Mouse (Mus musculus) limb, embryonic 12.5 days (tissue): Measurements from ENCODE around the gene Cars2. TPM values are rescaled to one million over a fixed set of nuclear protein-coding genes. Genes with fewer than 3 reads are reported as not detected.
A peak's percentile ranks its signal among the peaks of the same experiment; 100 is the strongest.
"Not testable (repeated sequence)": the region's sequence is repeated elsewhere in the genome, so short reads cannot be mapped to it uniquely, and the experiment has no call there.

Experiments
- ATAC-seq: fragments of 200-750 bp; cut with Nextera tagmentation; 2 replicates; pipeline ENCODE4 v1.8.0; 2017; ENCODE audit warnings: low read depth, moderate TSS enrichment; ENCODE audit not compliant: insufficient number of reproducible peaks, insufficient read depth, low FRiP score, low TSS enrichment
- H3K27ac ChIP-seq: fragments of 300-500 bp; sonication (generic); 2 replicates; pipeline ENCODE4 v1.5.1; 2016; ENCODE audit warnings: mild to moderate bottlenecking, moderate library complexity
- H3K27me3 ChIP-seq: fragments of 300-500 bp; sonication (generic); 2 replicates; pipeline ENCODE4 v1.6.1; 2016; ENCODE audit warnings: mild to moderate bottlenecking, moderate library complexity
- H3K36me3 ChIP-seq: fragments of 300-500 bp; sonication (generic); 2 replicates; pipeline ENCODE4 v1.6.1; 2016; ENCODE audit warnings: mild to moderate bottlenecking, moderate library complexity
- H3K4me1 ChIP-seq: fragments of 300-500 bp; sonication (generic); replicated peaks from 2 replicates; pipeline ENCODE4 v1.6.1; 2016
- H3K4me2 ChIP-seq: fragments of 300-500 bp; sonication (generic); 2 replicates; pipeline ENCODE4 v1.6.1; 2016; ENCODE audit warnings: mild to moderate bottlenecking, moderate library complexity
- H3K4me3 ChIP-seq: fragments of 300-500 bp; sonication (generic); replicated peaks from 2 replicates; pipeline ENCODE4 v1.5.1; 2016; ENCODE audit warnings: mild to moderate bottlenecking
- H3K9ac ChIP-seq: fragments of 300-500 bp; sonication (generic); replicated peaks from 2 replicates; pipeline ENCODE4 v1.6.1; 2016; ENCODE audit warnings: mild to moderate bottlenecking, moderate library complexity
- H3K9me3 ChIP-seq: fragments of 300-500 bp; sonication (generic); 2 replicates; pipeline ENCODE4 v1.6.1; 2016; ENCODE audit warnings: mild to moderate bottlenecking, moderate library complexity
- WGBS: fragments of 180-500 bp; shearing (Covaris S2); methylation state at CpG from one replicate; pipeline ENCODE4 v1.1.7; 2016; 5-methylcytosine and 5-hydroxymethylcytosine counted together
- polyA plus RNA-seq: library from polyadenylated mRNA; unstranded; fragments of >200 nt; fragmentation: Nextera tagmentation; extraction: Ambion mirVana; gene quantifications from 2 replicates; pipeline ENCODE4 v1.2.1, GENCODE M21; 2016

Gene Cars2
- polyA plus RNA-seq, 1 experiment from 2014 or later, result 20.6 TPM

DNA sequence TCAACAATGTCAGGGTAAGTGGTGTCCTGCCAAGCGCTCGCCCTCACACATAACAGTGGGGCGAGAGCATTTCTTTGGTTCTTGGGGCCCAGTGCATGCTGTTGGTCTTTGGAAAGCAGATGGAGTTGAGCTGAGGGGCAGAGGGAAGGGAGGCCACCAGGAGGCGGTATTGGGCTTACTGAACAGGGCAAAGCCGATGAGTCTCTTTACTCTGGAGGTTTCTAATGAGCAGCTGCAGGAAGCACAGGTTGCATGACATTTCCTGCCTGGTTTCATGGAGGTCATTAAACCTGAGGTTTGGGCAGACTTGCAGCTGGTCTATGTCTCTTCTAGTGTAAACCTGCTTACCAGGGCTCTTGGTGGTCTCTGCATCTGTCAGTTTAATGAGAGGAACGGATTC lies 43.8 kb downstream of the Cars2 start:
- H3K9ac ChIP-seq, result no peak overlapping the region
- no peaks in the 10 kb centered on the region for H3K27me3 ChIP-seq
- H3K4me3 ChIP-seq, result no peak overlapping the region
- peak overlapping the region; percentile 29; the same call in 1 of the 2 replicates for H3K27ac ChIP-seq
- H3K4me1 ChIP-seq, result no peaks in the 10 kb centered on the region; the same call in 1 of the 2 replicates
- H3K4me2 ChIP-seq, result no peak overlapping the region
- H3K9me3 ChIP-seq, result no peaks in the 10 kb centered on the region
- ATAC-seq, result peak; percentile 60; the same call in 1 of the 2 replicates
- peaks cover 94% of the 10 kb centered on the region for H3K36me3 ChIP-seq
- 53% methylated on average over 6 of the region's 6 CpGs for WGBS

GRCm38 (mm10) chr8:11506074-11506473 lies 44.5 kb downstream of the Cars2 start:
- Histone ChIP-seq H3K9ac (no peak overlapping the region), H3K36me3 (peaks cover 90% of the 10 kb centered on the region), H3K4me2 (no peak overlapping the region), H3K27me3 (no peaks in the 10 kb centered on the region), H3K9me3 (no peaks in the 10 kb centered on the region), H3K4me1 (no peaks in the 10 kb centered on the region; the same call in 1 of the 2 replicates), H3K27ac (no peak overlapping the region), H3K4me3 (no peak overlapping the region)
- WGBS, result 87% methylated on average over 14 of the region's 14 CpGs
- no peak for ATAC-seq

GRCm38 (mm10) chr8:11503476-11504232 lies 46.9 kb downstream of the Cars2 start:
- peaks cover 74% of the 10 kb centered on the region for H3K36me3 ChIP-seq
- H3K27ac ChIP-seq, result no peak overlapping the region
- H3K4me3 ChIP-seq, result no peak overlapping the region
- no peak overlapping the region for H3K4me2 ChIP-seq
- 84% methylated on average over 13 of the region's 13 CpGs for WGBS
- peaks cover 1% of the 10 kb centered on the region for H3K4me1 ChIP-seq
- H3K27me3 ChIP-seq, result no peaks in the 10 kb centered on the region
- H3K9ac ChIP-seq, result no peak overlapping the region
- no peaks in the 10 kb centered on the region for H3K9me3 ChIP-seq
- no peak for ATAC-seq

DNA sequence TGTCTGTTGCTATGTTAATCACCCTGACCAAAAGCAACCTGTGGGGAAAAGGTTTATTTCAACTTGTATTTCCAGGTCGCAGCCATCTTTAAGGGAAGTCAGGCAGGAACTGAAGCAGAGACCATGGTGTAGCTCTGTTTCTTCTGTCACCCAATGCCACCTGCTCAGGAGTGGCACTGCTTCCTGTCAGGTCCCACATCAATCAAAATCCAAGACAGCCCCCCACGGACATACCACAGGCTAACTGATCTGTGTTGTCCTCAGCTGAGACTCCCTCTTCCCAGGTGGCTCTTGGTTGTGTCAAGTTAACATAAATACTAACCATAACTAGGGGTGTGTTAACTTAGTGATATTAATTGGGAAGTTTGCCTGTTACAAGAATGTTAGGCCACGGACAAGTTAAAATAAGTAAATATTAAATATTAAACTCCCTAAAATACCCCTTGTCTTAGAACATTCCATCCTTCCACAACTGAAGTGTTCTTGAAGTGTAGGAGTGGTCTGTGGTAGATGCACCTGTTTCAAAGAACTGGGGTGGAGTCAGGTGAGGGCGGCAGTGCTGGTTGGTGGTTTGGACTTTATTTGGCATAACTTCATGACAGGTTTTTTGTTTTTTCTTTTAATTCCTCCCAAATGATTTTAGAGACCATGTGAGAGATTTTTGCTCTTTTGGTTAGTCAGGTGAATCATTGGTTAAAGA lies 51.6 kb downstream of the Cars2 start:
- peaks cover 14% of the 10 kb centered on the region for H3K4me1 ChIP-seq
- H3K4me3 ChIP-seq, result no peak overlapping the region
- no peak overlapping the region for H3K9ac ChIP-seq
- no peaks in the 10 kb centered on the region for H3K9me3 ChIP-seq
- no peak for ATAC-seq
- peaks cover 29% of the 10 kb centered on the region for H3K36me3 ChIP-seq
- 84% methylated on average over 4 of the region's 4 CpGs for WGBS
- peak overlapping the region; percentile 76 for H3K4me2 ChIP-seq
- no peak overlapping the region for H3K27ac ChIP-seq
- peaks cover 5% of the 10 kb centered on the region for H3K27me3 ChIP-seq

GRCm38 (mm10) chr8:11498281-11498680 lies 52.3 kb downstream of the Cars2 start:
- no peak for ATAC-seq
- peaks cover 14% of the 10 kb centered on the region for H3K4me1 ChIP-seq
- no peaks in the 10 kb centered on the region for H3K9me3 ChIP-seq
- H3K27ac ChIP-seq, result no peak overlapping the region
- WGBS, result 76% methylated on average over 12 of the region's 12 CpGs
- peak overlapping the region; percentile 94 for H3K4me3 ChIP-seq
- no peak overlapping the region for H3K9ac ChIP-seq
- peaks cover 23% of the 10 kb centered on the region; the same call in 1 of the 2 replicates for H3K36me3 ChIP-seq
- peaks cover 5% of the 10 kb centered on the region for H3K27me3 ChIP-seq
- peak overlapping the region; percentile 76 for H3K4me2 ChIP-seq

GRCm38 (mm10) chr8:11497017-11497990 lies 53.3 kb downstream of the Cars2 start, which contains the start of gene Naxd:
Gene Naxd, plus strand, starts transcription at chr8:11497506.
- Histone ChIP-seq H3K4me3 (peak within 1 kb of the TSS; percentile 94), H3K36me3 (peaks cover 14% of the 10 kb centered on the region; the same call in 1 of the 2 replicates), H3K4me1 (peaks cover 14% of the 10 kb centered on the region), H3K27me3 (peaks cover 5% of the 10 kb centered on the region), H3K27ac (peak within 1 kb of the TSS; percentile 75), H3K4me2 (peak within 1 kb of the TSS; percentile 76), H3K9ac (peak within 1 kb of the TSS; percentile 81), H3K9me3 (no peaks in the 10 kb centered on the region)
- WGBS, result 4% methylated on average over 73 of the region's 73 CpGs
- peak; percentile 96 for ATAC-seq

DNA sequence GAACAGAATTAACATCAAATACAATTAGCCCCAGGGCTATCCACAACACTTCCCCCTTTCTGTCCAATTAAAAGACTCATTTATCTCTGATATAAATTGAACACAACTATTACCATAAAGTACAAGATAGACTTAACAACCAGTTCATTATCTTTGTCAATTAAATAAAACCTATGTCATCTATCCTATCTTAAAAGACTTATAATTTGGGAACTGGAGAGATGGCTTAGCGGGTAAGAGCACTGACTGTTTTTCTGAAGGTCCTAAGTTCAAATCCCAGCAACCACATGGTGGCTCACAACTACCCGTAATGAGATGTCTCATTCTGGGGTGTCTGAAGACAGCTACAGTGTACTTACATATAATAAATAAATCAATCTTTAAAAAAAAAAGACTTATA lies 58.2 kb downstream of the Cars2 start:
- ATAC-seq, H3K4me2 ChIP-seq, H3K36me3 ChIP-seq, H3K27ac ChIP-seq, H3K4me3 ChIP-seq, H3K4me1 ChIP-seq, H3K9me3 ChIP-seq, H3K9ac ChIP-seq: not testable (repeated sequence)
- WGBS, result 87% methylated on average over 2 of the region's 2 CpGs
- peaks cover 29% of the 10 kb centered on the region for H3K27me3 ChIP-seq

GRCm38 (mm10) chr8:11487229-11487628 lies 63.4 kb downstream of the Cars2 start:
- 75% methylated on average over 4 of the region's 4 CpGs for WGBS
- no peak overlapping the region for H3K4me2 ChIP-seq
- H3K4me3 ChIP-seq, result no peak overlapping the region

DNA sequence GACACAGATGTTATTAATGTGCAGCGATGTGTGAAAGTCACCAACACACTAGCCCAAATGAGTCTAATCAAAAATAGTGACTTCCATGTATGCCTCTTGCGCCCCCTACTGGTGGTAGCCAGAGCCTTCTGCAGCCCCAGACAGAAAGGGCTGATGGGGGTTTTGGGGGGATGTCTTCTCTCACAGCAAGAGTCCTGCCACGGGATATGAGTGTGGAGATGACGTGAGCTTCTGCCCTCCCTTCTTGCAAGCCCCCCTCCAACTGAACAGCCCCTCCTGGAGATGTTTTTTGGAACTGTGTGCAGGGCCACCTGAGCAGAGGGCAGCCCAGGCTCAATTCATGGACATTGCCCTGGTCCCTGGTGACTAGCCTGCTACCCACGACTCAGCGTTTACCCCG lies 64.4 kb downstream of the Cars2 start:
- H3K27ac ChIP-seq, result no peak overlapping the region
- H3K9me3 ChIP-seq, result no peaks in the 10 kb centered on the region
- H3K4me1 ChIP-seq, result peaks cover 3% of the 10 kb centered on the region; the same call in 1 of the 2 replicates
- peaks cover 35% of the 10 kb centered on the region for H3K27me3 ChIP-seq
- WGBS, result 23% methylated on average over 7 of the region's 7 CpGs
- no peak overlapping the region for H3K9ac ChIP-seq
- no peaks in the 10 kb centered on the region for H3K36me3 ChIP-seq
- H3K4me2 ChIP-seq, result no peak overlapping the region
- H3K4me3 ChIP-seq, result no peak overlapping the region
- ATAC-seq, result no peak

More at GRCm38 (mm10) chr8:11487229-11487628, 63.4 kb downstream of the Cars2 start:
- H3K27me3 ChIP-seq, result peaks cover 31% of the 10 kb centered on the region
- H3K36me3 ChIP-seq, result no peaks in the 10 kb centered on the region
- H3K27ac ChIP-seq, result no peak overlapping the region
- H3K9me3 ChIP-seq, result no peaks in the 10 kb centered on the region
- no peak overlapping the region for H3K9ac ChIP-seq
- peaks cover 3% of the 10 kb centered on the region; the same call in 1 of the 2 replicates for H3K4me1 ChIP-seq
- no peak for ATAC-seq

DNA sequence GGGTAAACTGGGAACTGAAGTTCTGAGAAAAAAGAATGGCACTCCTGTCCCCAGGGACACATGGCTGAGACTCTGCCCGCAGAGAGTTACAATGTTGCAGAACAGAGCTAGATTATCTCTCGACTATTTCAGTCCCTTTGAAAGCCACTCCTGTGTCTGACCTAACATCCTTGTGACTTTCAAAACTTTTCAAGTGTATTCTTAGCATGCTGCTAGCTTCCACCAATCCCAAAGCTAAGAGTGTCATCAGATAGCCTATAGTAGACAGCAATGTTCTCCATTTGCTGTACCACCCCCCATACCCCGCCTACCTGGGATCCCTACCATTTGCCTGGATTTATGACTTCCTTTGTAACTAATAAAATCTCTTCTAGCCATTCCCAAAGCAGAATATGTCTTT lies 68.0 kb downstream of the Cars2 start:
- H3K4me1 ChIP-seq, result peaks cover 15% of the 10 kb centered on the region
- WGBS, result 68% methylated on average over 3 of the region's 3 CpGs
- no peak overlapping the region for H3K27ac ChIP-seq
- H3K36me3 ChIP-seq, result no peaks in the 10 kb centered on the region
- peaks cover 49% of the 10 kb centered on the region for H3K27me3 ChIP-seq
- no peak for ATAC-seq
- H3K9me3 ChIP-seq, result no peaks in the 10 kb centered on the region
- H3K4me3 ChIP-seq, result no peak overlapping the region
- no peak overlapping the region for H3K4me2 ChIP-seq
- H3K9ac ChIP-seq, result no peak overlapping the region
